Mouse (Mus musculus): ENCODE measurements around the gene Btbd19. TPM values are rescaled to one million over a fixed set of nuclear protein-coding genes. Genes with fewer than 3 reads are reported as not detected.

Gene Btbd19
- polyA plus RNA-seq, 1 experiment from 2014 or later: 4.4 TPM

- Histone ChIP-seq H3K4me2 (replicated peaks) (no peak overlapping the region), H3K27me3 (no peaks in the 10 kb centered on the region), H3K4me3 (no peak overlapping the region), H3K36me3 (peaks cover 10% of the 10 kb centered on the region), H3K9ac (no peak overlapping the region), H3K9me3 (no peaks in the 10 kb centered on the region), H3K4me1 (no peaks in the 10 kb centered on the region), H3K27ac (no peak overlapping the region)
- 86% methylated on average over 7 of the region's 7 CpGs for WGBS
- no peak for ATAC-seq (ENCODE audit: insufficient number of reproducible peaks, insufficient read depth, low FRiP score, low TSS enrichment)
These were observed 34.9 kb downstream of the Btbd19 start for GRCm38 (mm10) chr4:117090586-117090985.

- Histone ChIP-seq H3K4me1 (no peaks in the 10 kb centered on the region), H3K27ac (no peak overlapping the region), H3K4me2 (replicated peaks) (no peak overlapping the region), H3K4me3 (no peak overlapping the region), H3K36me3 (peaks cover 16% of the 10 kb centered on the region), H3K27me3 (no peaks in the 10 kb centered on the region), H3K9ac (no peak overlapping the region), H3K9me3 (no peaks in the 10 kb centered on the region)
- no peak for ATAC-seq (ENCODE audit: insufficient number of reproducible peaks, insufficient read depth, low FRiP score, low TSS enrichment)
- WGBS: 78% methylated on average over 7 of the region's 7 CpGs
These were observed 37.4 kb downstream of the Btbd19 start for GRCm38 (mm10) chr4:117087948-117088640.

GRCm38 (mm10) chr4:117071183-117071582 is 54.3 kb downstream of the Btbd19 start:
- no peak overlapping the region for H3K9ac ChIP-seq
- no peak for ATAC-seq (ENCODE audit: insufficient number of reproducible peaks, insufficient read depth, low FRiP score, low TSS enrichment)
- H3K4me3 ChIP-seq: no peak overlapping the region
- H3K9me3 ChIP-seq: no peaks in the 10 kb centered on the region
- 94% methylated on average over 5 of the region's 5 CpGs for WGBS
- H3K36me3 ChIP-seq: peaks cover 69% of the 10 kb centered on the region
- H3K4me2 ChIP-seq (replicated peaks): no peak overlapping the region
- no peak overlapping the region for H3K27ac ChIP-seq
- H3K27me3 ChIP-seq: no peaks in the 10 kb centered on the region
- no peaks in the 10 kb centered on the region for H3K4me1 ChIP-seq

- no peaks in the 10 kb centered on the region for H3K27me3 ChIP-seq
- H3K36me3 ChIP-seq: peaks cover 72% of the 10 kb centered on the region
- H3K4me1 ChIP-seq: no peaks in the 10 kb centered on the region
- no peaks in the 10 kb centered on the region for H3K9me3 ChIP-seq
- no peak overlapping the region for H3K9ac ChIP-seq
- no peak overlapping the region for H3K4me3 ChIP-seq
- no peak overlapping the region for H3K4me2 ChIP-seq (replicated peaks)
- H3K27ac ChIP-seq: no peak overlapping the region
- ATAC-seq (ENCODE audit: insufficient number of reproducible peaks, insufficient read depth, low FRiP score, low TSS enrichment): no peak
- WGBS: 87% methylated on average over 4 of the region's 4 CpGs
These were observed 54.9 kb downstream of the Btbd19 start for GRCm38 (mm10) chr4:117070624-117071023.

GRCm38 (mm10) chr4:117069647-117070046 is 55.9 kb downstream of the Btbd19 start:
- Histone ChIP-seq H3K4me2 (replicated peaks) (no peak overlapping the region), H3K27ac (no peak overlapping the region), H3K9ac (no peak overlapping the region), H3K36me3 (peaks cover 73% of the 10 kb centered on the region), H3K4me3 (no peak overlapping the region), H3K27me3 (no peaks in the 10 kb centered on the region), H3K4me1 (no peaks in the 10 kb centered on the region), H3K9me3 (no peaks in the 10 kb centered on the region)
- ATAC-seq (ENCODE audit: insufficient number of reproducible peaks, insufficient read depth, low FRiP score, low TSS enrichment): no peak
- WGBS: 96% methylated on average over 1 of the region's 1 CpGs

Small RNA genes within 50 kb of the gene (microRNA-seq; reads per million reads assigned to microRNA genes)
- gene Gm22398: not detected

Other genes with a start within 250 kb of the Btbd19 start
- gene Zswim5, start 248.3 kb downstream of the Btbd19 start, polyA plus RNA-seq (2016; fragmentation: Nextera tagmentation; extraction: Ambion mirVana): 1.3 and 1.5 TPM in 2 replicates
- 107 and 110 TPM in 2 replicates for gene Urod, start 131.3 kb downstream of the Btbd19 start, polyA plus RNA-seq (2016; fragmentation: Nextera tagmentation; extraction: Ambion mirVana)
- gene Hectd3, start 130.4 kb downstream of the Btbd19 start, polyA plus RNA-seq (2016; fragmentation: Nextera tagmentation; extraction: Ambion mirVana): 11.9 and 14.6 TPM in 2 replicates
- 43.8 and 45.5 TPM in 2 replicates for gene Eif2b3, start 106.3 kb downstream of the Btbd19 start, polyA plus RNA-seq (2016; fragmentation: Nextera tagmentation; extraction: Ambion mirVana)
- gene Ptch2, start 29.6 kb downstream of the Btbd19 start, polyA plus RNA-seq (2016; fragmentation: Nextera tagmentation; extraction: Ambion mirVana): 10.4 and 12.1 TPM in 2 replicates
- gene Tctex1d4, start 1.1 kb upstream of the Btbd19 start, polyA plus RNA-seq (2016; fragmentation: Nextera tagmentation; extraction: Ambion mirVana): not detected in 2 replicates
- 5.0 and 5.5 TPM in 2 replicates for gene Plk3, start 8.2 kb upstream of the Btbd19 start, polyA plus RNA-seq (2016; fragmentation: Nextera tagmentation; extraction: Ambion mirVana)
- gene Rps8, start 30.5 kb upstream of the Btbd19 start, polyA plus RNA-seq (2016; fragmentation: Nextera tagmentation; extraction: Ambion mirVana): 804 and 834 TPM in 2 replicates
- 83.8 and 89.5 TPM in 2 replicates for gene Kif2c, start 56.9 kb upstream of the Btbd19 start, polyA plus RNA-seq (2016; fragmentation: Nextera tagmentation; extraction: Ambion mirVana)
- 11.3 and 11.8 TPM in 2 replicates for gene Tmem53, start 126.2 kb upstream of the Btbd19 start, polyA plus RNA-seq (2016; fragmentation: Nextera tagmentation; extraction: Ambion mirVana)
- gene Armh1, start 126.4 kb upstream of the Btbd19 start, polyA plus RNA-seq (2016; fragmentation: Nextera tagmentation; extraction: Ambion mirVana): 0.64 and 1.3 TPM in 2 replicates

Data from embryonic facial prominence, embryonic 12.5 days (tissue).